Mouse (Mus musculus) cortical plate, adult 2 months (tissue): Measurements from ENCODE around the gene Efcab5. TPM values are rescaled to one million over a fixed set of nuclear protein-coding genes. Genes with fewer than 3 reads are reported as not detected.

Experiments used
- H3K27ac ChIP-seq: fragments of 200-500 bp; 2 replicates; pipeline ENCODE4 v1.5.1; 2012; ENCODE audit warnings: low read length, control low read depth, inconsistent platforms; ENCODE audit not compliant: insufficient read depth
- H3K4me1 ChIP-seq: fragments of 200-500 bp; 2 replicates; pipeline ENCODE4 v1.6.1; 2011; ENCODE audit warnings: low read length; ENCODE audit not compliant: control insufficient read depth, insufficient read depth
- H3K4me3 ChIP-seq: fragments of 200-500 bp; 2 replicates; pipeline ENCODE4 v1.5.1; 2011; ENCODE audit warnings: mild to moderate bottlenecking, low read length, control low read depth; ENCODE audit not compliant: insufficient read depth
- CTCF ChIP-seq: fragments of 200-500 bp; IDR thresholded peaks from 2 replicates; pipeline ENCODE4 v1.5.1; 2011; ENCODE audit warnings: mild to moderate bottlenecking, control low read depth, low read length; ENCODE audit not compliant: insufficient read depth; ENCODE audit errors: extremely low read depth
- POLR2A ChIP-seq: fragments of 200-500 bp; IDR thresholded peaks from 2 replicates; pipeline ENCODE4 v1.6.1; 2011; ENCODE audit warnings: mild to moderate bottlenecking, low read length, control low read depth; ENCODE audit not compliant: insufficient read depth; ENCODE audit errors: extremely low read depth
- polyA plus RNA-seq: library from polyadenylated mRNA; depleted of rRNA; stranded (reverse); fragments of >200 nt; gene quantifications from 2 replicates; pipeline ENCODE4 v1.2.3, GENCODE M21; 2012; rRNA removed

Gene Efcab5
- polyA plus RNA-seq = 2.9 and 4.3 TPM in 2 replicates

- H3K27ac ChIP-seq = no peak within 1 kb of the TSS
- no peak for TF ChIP-seq POLR2A
- no peak for TF ChIP-seq CTCF
- H3K4me3 ChIP-seq = no peak within 1 kb of the TSS
- no peaks in the 10 kb centered on the region for H3K4me1 ChIP-seq
Observed at GRCm38 (mm10) chr11:77188868-77189267, at the start of gene Efcab5. Gene Efcab5, minus strand, starts transcription at chr11:77188968.

- Histone ChIP-seq H3K4me1 (no peaks in the 10 kb centered on the region), H3K4me3 (no peak overlapping the region), H3K27ac (no peak overlapping the region)
- no peak for TF ChIP-seq POLR2A
- no peak for TF ChIP-seq CTCF
Observed at GRCm38 (mm10) chr11:77235267-77235666, 46.5 kb upstream of the Efcab5 start.

GRCm38 (mm10) chr11:77231514-77231913 lies 42.7 kb upstream of the Efcab5 start:
- TF ChIP-seq CTCF (no peak), POLR2A (no peak)
- Histone ChIP-seq H3K27ac (no peak overlapping the region), H3K4me1 (no peaks in the 10 kb centered on the region), H3K4me3 (no peak overlapping the region)

GRCm38 (mm10) chr11:77230765-77231164 lies 42.0 kb upstream of the Efcab5 start:
- no peak overlapping the region for H3K4me3 ChIP-seq
- H3K27ac ChIP-seq = no peak overlapping the region
- TF ChIP-seq POLR2A (no peak), CTCF (no peak)
- H3K4me1 ChIP-seq = no peaks in the 10 kb centered on the region

- peak overlapping the region; percentile 93 for H3K27ac ChIP-seq
- H3K4me1 ChIP-seq = peaks cover 4% of the 10 kb centered on the region; the same call in 1 of the 2 replicates
- peak overlapping the region; percentile 80 for H3K4me3 ChIP-seq
- TF ChIP-seq CTCF (no peak), POLR2A (peak; percentile 54; the same call in 1 of the 2 replicates)
Observed at GRCm38 (mm10) chr11:77216761-77217130, 28.0 kb upstream of the Efcab5 start.

- Histone ChIP-seq H3K4me1 (peaks cover 4% of the 10 kb centered on the region; the same call in 1 of the 2 replicates), H3K27ac (peak within 1 kb of the TSS; percentile 93), H3K4me3 (peak within 1 kb of the TSS; percentile 80)
- TF ChIP-seq POLR2A (0 out of 2 replicates have a peak, but pooled peaks have one; percentile 43), CTCF (no peak)
Observed at GRCm38 (mm10) chr11:77215951-77216760, 27.4 kb upstream of the Efcab5 start, which contains the start of gene Ssh2. Gene Ssh2, plus strand, starts transcription at chr11:77216287.

DNA sequence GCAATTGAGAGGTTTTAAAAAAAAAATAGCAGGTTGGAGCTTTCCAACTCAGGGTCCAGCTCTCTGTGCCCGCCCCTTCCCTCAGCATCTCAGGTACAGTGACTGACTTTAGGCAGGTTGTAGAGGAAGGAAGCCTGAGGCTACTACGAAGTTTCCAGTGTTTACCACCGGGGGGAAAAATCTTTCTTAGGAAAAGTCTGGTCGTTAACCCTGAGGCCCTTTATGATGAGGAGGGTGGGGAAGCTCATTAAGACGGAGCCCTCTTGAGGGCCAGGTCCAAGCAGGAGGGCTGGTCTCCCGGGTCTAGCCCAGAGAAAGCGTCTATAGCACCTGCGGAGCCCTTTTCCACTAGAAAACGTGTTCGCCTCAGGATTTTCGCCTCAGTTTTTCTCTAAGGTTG lies 26.7 kb upstream of the Efcab5 start:
- TF ChIP-seq CTCF (no peak), POLR2A (no peak)
- Histone ChIP-seq H3K27ac (peak overlapping the region; percentile 93), H3K4me3 (peak overlapping the region; percentile 80), H3K4me1 (peaks cover 4% of the 10 kb centered on the region; the same call in 1 of the 2 replicates)

DNA sequence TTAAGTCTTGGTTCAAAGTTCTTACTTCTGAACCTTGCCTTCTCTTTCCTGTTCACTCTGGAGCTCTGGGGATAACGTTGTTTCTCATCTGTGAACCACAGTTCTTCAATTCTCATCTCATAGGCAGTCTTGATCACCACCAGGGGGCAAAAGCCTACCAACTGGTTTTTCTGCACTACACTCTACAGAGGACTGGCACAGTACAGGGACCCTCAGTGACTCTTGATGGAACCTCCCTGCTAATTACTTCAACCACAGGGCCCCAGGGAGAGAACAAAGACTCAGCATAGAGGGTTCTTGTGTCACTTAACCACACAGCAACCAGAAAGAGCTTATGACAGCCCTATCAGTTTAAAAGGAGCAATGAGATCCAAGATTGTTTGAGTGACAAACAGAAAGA lies 26.0 kb upstream of the Efcab5 start:
- peaks cover 4% of the 10 kb centered on the region; the same call in 1 of the 2 replicates for H3K4me1 ChIP-seq
- H3K27ac ChIP-seq = no peak overlapping the region
- TF ChIP-seq CTCF = peak; percentile 56; the same call in 1 of the 2 replicates
- TF ChIP-seq POLR2A = no peak
- no peak overlapping the region for H3K4me3 ChIP-seq

DNA sequence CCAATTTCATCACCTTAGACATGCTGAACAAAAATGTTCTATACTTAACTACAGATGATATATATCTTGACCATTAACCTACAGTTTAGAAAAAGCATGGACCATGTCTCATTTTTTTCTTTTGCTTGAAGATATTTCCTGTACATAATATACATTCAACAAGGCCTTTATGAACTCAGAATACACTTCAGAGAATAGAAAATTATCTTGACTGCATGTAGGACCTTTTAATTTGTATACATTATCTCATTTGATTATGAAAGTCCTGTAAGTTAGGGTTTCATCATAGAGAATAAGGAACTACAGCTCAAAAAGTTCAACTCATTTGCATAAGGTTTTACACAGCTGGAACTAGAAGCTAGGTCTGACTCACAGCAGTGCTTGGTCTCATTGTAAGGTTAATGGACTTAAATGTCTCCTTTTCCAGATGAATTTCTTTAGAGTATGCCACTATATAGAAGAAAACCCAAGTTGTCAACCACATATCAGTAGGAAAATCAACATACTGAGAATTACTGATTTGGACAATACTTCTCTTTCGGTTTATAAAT lies 25.4 kb upstream of the Efcab5 start:
- no peak for TF ChIP-seq CTCF
- no peak for TF ChIP-seq POLR2A
- Histone ChIP-seq H3K27ac (no peak overlapping the region), H3K4me3 (no peak overlapping the region), H3K4me1 (peaks cover 4% of the 10 kb centered on the region; the same call in 1 of the 2 replicates)
